10 mouse cellular contexts compared by ENCODE assay signal in the genomic region with DNA sequence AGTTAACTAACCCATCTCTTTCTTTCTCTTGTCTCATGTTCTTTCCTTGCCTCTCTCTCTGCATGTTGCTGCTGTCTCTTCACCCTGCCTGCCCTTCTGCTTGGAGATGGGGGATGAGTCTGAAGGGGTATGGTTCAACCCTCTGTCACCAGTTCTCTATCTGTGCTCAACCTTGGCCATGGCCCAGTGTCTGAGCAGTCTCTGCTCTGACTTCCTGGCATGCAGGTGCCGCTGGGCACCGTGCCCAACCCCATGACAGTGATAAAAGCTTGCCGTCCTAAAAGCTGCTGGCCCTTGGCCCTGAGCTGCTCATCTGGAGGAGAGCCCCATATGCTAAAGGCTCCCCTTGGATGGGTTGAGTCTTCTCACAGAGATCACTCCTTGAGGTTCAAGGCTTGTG. TPM values are rescaled to one million over a fixed set of nuclear protein-coding genes. Genes with fewer than 3 reads are reported as not detected.
A peak's percentile ranks its signal among the peaks of the same experiment; 100 is the strongest.
DNase-seq lines count a peak whose midpoint lies in the region; ATAC-seq lines count a peak whose summit lies in the region.
"Had no signal": no experiment of that assay in that cellular context is flagged by ENCODE, and none has a peak within 500 bp of the region (broad histone marks: within the 10 kb centered on the region; RNA-seq: fewer than 3 reads in every experiment).

No protein-coding gene starts in this region.

- H3K4me2 ChIP-seq in heart, embryonic 14.5 days (ENCODE audit: low read length) = no peak overlapping the region
- no peak overlapping the region for H3K4me2 ChIP-seq in midbrain, embryonic 13.5 days (replicated peaks)
- H3K4me2 ChIP-seq: lung, embryonic 14.5 days had no signal

- 0 out of 2 replicates have a peak, but pooled peaks have one; percentile 27 for ATAC-seq in heart, embryonic 14.5 days (ENCODE audit: insufficient number of reproducible peaks, insufficient read depth, low FRiP score, low read depth)
- ATAC-seq in midbrain, embryonic 13.5 days = no peak

- peaks cover 4 to 7% of the 10 kb centered on the region in 2 experiments; a peak in 1 of 4 replicates for H3K4me1 ChIP-seq in heart, embryonic 14.5 days (ENCODE audit: control insufficient read depth in 2 of 2, insufficient read depth in 2 of 2, low read length in 2 of 2)
- H3K4me1 ChIP-seq in midbrain, embryonic 13.5 days (replicated peaks) = no peaks in the 10 kb centered on the region

- H3K27me3 ChIP-seq in heart, embryonic 14.5 days (ENCODE audit: control insufficient read depth, insufficient read depth, low read length) = no peaks in the 10 kb centered on the region
- H3K27me3 ChIP-seq in midbrain, embryonic 13.5 days = no peaks in the 10 kb centered on the region

- WGBS in heart, embryonic 14.5 days = 65% methylated on average over 3 of the region's 3 CpGs
- WGBS in midbrain, embryonic 13.5 days = 94% methylated on average over 3 of the region's 3 CpGs

- no peaks in the 10 kb centered on the region for H3K9me3 ChIP-seq in heart, embryonic 14.5 days (ENCODE audit: control insufficient read depth, low read length)
- no peaks in the 10 kb centered on the region for H3K9me3 ChIP-seq in midbrain, embryonic 13.5 days

- intact Hi-C loops in left cerebral cortex, postnatal 4 days (cut with DNase I) = no loop called here

- peaks cover 94% of the 10 kb centered on the region for H3K36me3 ChIP-seq in heart, embryonic 14.5 days (ENCODE audit: control insufficient read depth, insufficient read depth, low read length)
- peaks cover 100% of the 10 kb centered on the region for H3K36me3 ChIP-seq in midbrain, embryonic 13.5 days

- DNase-seq in left cerebral cortex, postnatal 4 days = peak; percentile 82
- no peak for DNase-seq in left cerebral cortex, adult 18-20 months (ENCODE audit: low spot score in 2 of 2)
- DNase-seq in cerebellum, adult 11-12 months = peak; percentile 84
- DNase-seq in skeletal muscle tissue, adult 2 months (ENCODE audit: low read depth, low spot score) = peak; percentile 57
- no peak for DNase-seq in urinary bladder, postnatal 14 days (ENCODE audit: low spot score)
- DNase-seq: lung, embryonic 14.5 days; thymus, postnatal 4 days had no signal

- H3K27ac ChIP-seq in heart, embryonic 14.5 days (replicated peaks in 1 of 2; ENCODE audit: control insufficient read depth in 1 of 2, insufficient read depth in 1 of 2, low read depth in 2 of 2, low read length in 2 of 2) = no peak overlapping the region
- H3K27ac ChIP-seq in midbrain, embryonic 13.5 days = no peak overlapping the region

- no peak overlapping the region for H3K9ac ChIP-seq in heart, embryonic 14.5 days (ENCODE audit: low read length)
- no peak overlapping the region for H3K9ac ChIP-seq in midbrain, embryonic 13.5 days (replicated peaks)
- H3K9ac ChIP-seq: lung, embryonic 14.5 days had no signal

- H3K4me3 ChIP-seq in heart, embryonic 14.5 days (ENCODE audit: control insufficient read depth in 1 of 2, insufficient read depth in 1 of 2, low read depth in 1 of 2, low read length in 2 of 2) = no peak overlapping the region
- no peak overlapping the region for H3K4me3 ChIP-seq in midbrain, embryonic 13.5 days (replicated peaks)
- H3K4me3 ChIP-seq: erythroblast, embryonic 14.5 days had no signal

RNA-seq across cellular contexts. Expression of a gene that starts 24.8 kb away (rescaled TPM):
- total RNA-seq in left cerebral cortex, postnatal 4 days (2021) = 10 to 100 TPM; 20.0 to 20.1 TPM
- total RNA-seq in left cerebral cortex, adult 18-20 months (2021) = 10 to 100 TPM; 78.2 to 86.3 TPM
- polyA plus RNA-seq in heart, embryonic 14.5 days (2014; fragmentation: Nextera tagmentation; extraction: Ambion mirVana) = 1.1 and 2.0 TPM in 2 replicates
- 0.55 and 0.66 TPM in 2 replicates for polyA plus RNA-seq in midbrain, embryonic 13.5 days (2015; fragmentation: Nextera tagmentation; extraction: Ambion mirVana)
- polyA plus RNA-seq: erythroblast, embryonic 14.5 days had no signal

RNA-seq across cellular contexts. Expression of a gene that starts 32.0 kb away (rescaled TPM):
- 10 to 100 TPM; 37.8 to 42.0 TPM for total RNA-seq in left cerebral cortex, postnatal 4 days (2021)
- total RNA-seq in left cerebral cortex, adult 18-20 months (2021) = 10 to 100 TPM; 83.7 to 92.5 TPM
- polyA plus RNA-seq in heart, embryonic 14.5 days (2014; fragmentation: Nextera tagmentation; extraction: Ambion mirVana) = 22.4 and 24.6 TPM in 2 replicates
- polyA plus RNA-seq in midbrain, embryonic 13.5 days (2015; fragmentation: Nextera tagmentation; extraction: Ambion mirVana) = 13.0 and 20.9 TPM in 2 replicates

RNA-seq across cellular contexts. Expression of a gene that starts 46.5 kb away (rescaled TPM):
- total RNA-seq in left cerebral cortex, postnatal 4 days (2021) = 100 to 1,000 TPM; 110 to 115 TPM
- 100 to 1,000 TPM; 159 to 172 TPM for total RNA-seq in left cerebral cortex, adult 18-20 months (2021)
- polyA plus RNA-seq in heart, embryonic 14.5 days (2014; fragmentation: Nextera tagmentation; extraction: Ambion mirVana) = 40.7 and 45.0 TPM in 2 replicates
- 87.2 and 93.9 TPM in 2 replicates for polyA plus RNA-seq in midbrain, embryonic 13.5 days (2015; fragmentation: Nextera tagmentation; extraction: Ambion mirVana)

Comparison
In these comparisons a context has a peak if more than half of its experiments do, and no peak if none do; other contexts are left out.
1. DNase-seq: peak in left cerebral cortex, postnatal 4 days (single experiment), cerebellum, adult 11-12 months (single experiment) and skeletal muscle tissue, adult 2 months (single experiment); none in left cerebral cortex, adult 18-20 months (0 of 2) and urinary bladder, postnatal 14 days (single experiment).